Mouse (Mus musculus) liver, embryonic 18 days (tissue): ENCODE data around the gene Vmn1r113. TPM values are rescaled to one million over a fixed set of nuclear protein-coding genes. Genes with fewer than 3 reads are reported as not detected.

Experiments used
- polyA plus RNA-seq: library from polyadenylated mRNA; depleted of rRNA; stranded (reverse); fragments of >200 nt; gene quantifications from 2 replicates; pipeline ENCODE4 v1.2.3, GENCODE M21; 2012; rRNA removed

The Vmn1r113 gene
- not detected in 2 replicates for polyA plus RNA-seq

DNA sequence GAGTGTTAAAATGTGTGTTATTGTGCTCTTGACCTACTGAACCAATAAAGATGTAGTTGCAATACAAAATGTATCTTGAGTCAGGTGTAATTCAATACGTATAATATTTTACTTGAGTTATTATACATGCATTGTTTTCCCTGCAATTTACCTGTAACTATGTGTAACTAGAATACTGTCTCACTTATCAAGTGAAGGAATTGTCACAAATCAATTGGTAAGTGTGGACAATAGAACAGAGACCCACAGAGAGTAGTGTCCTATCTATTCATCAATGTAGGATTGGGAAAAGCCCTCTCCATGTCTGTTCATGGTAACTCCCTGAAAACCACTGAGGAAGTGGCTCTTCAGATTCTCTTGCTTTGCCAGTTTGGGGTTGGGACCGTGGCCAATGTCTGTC, at the start of gene Vmn1r113:
TSS of gene Vmn1r113 (plus strand) at position 301 of the 400 bp plus-strand sequence.

GRCm38 (mm10) chr7:20770885-20771284, 16.2 kb upstream of the Vmn1r113 start, which contains the start of gene Vmn1r112:
Gene Vmn1r112 (plus strand): TSS chr7:20771185.

GRCm38 (mm10) chr7:20812086-20812485, 25.0 kb downstream of the Vmn1r113 start, which contains the start of gene Vmn1r114:
Gene Vmn1r114 (minus strand): TSS chr7:20812186.

Other genes with a start within 250 kb of the Vmn1r113 start
- not detected in 2 replicates for gene Gm5726, start 241.5 kb upstream of the Vmn1r113 start, polyA plus RNA-seq
- gene Gm4141, start 211.0 kb upstream of the Vmn1r113 start, polyA plus RNA-seq, result not detected in 2 replicates
- not detected in 2 replicates for gene Gm4513, start 188.3 kb upstream of the Vmn1r113 start, polyA plus RNA-seq
- not detected in 2 replicates for gene Vmn1r107, start 118.4 kb upstream of the Vmn1r113 start, polyA plus RNA-seq
- gene Vmn1r111, start 84.1 kb upstream of the Vmn1r113 start, polyA plus RNA-seq, result not detected in 2 replicates
- gene Gm10668, start 56.7 kb upstream of the Vmn1r113 start, polyA plus RNA-seq, result not detected in 2 replicates
- gene Vmn1r112, start 16.1 kb upstream of the Vmn1r113 start, polyA plus RNA-seq, result not detected in 2 replicates
- not detected in 2 replicates for gene Vmn1r114, start 24.9 kb downstream of the Vmn1r113 start, polyA plus RNA-seq
- gene Vmn1r115, start 57.7 kb downstream of the Vmn1r113 start, polyA plus RNA-seq, result not detected in 2 replicates
- gene Vmn1r116, start 85.0 kb downstream of the Vmn1r113 start, polyA plus RNA-seq, result not detected in 2 replicates
- not detected in 2 replicates for gene Vmn1r117, start 96.8 kb downstream of the Vmn1r113 start, polyA plus RNA-seq
- gene Vmn1r118, start 125.1 kb downstream of the Vmn1r113 start, polyA plus RNA-seq, result not detected in 2 replicates
- not detected in 2 replicates for gene Vmn1r119, start 225.2 kb downstream of the Vmn1r113 start, polyA plus RNA-seq